Mouse (Mus musculus): ENCODE measurements around the gene Tnfrsf13b.
"Not testable (repeated sequence)": the region's sequence is repeated elsewhere in the genome, so short reads cannot be mapped to it uniquely, and the experiment has no call there.

Gene Tnfrsf13b

GRCm38 (mm10) chr11:61127421-61128055, 983 bp downstream of the Tnfrsf13b start:
- in situ Hi-C loops (cut with MboI, MseI), result no loop called here

- in situ Hi-C loops (cut with MboI, MseI), result no loop called here
Observed at GRCm38 (mm10) chr11:61129305-61129704, 2.8 kb downstream of the Tnfrsf13b start.

GRCm38 (mm10) chr11:61130646-61131045, 4.1 kb downstream of the Tnfrsf13b start:
- in situ Hi-C loops (cut with MboI, MseI), result not testable (repeated sequence)

- in situ Hi-C loops (cut with MboI, MseI), result no loop called here
Observed at GRCm38 (mm10) chr11:61132943-61133342, 6.4 kb downstream of the Tnfrsf13b start.

GRCm38 (mm10) chr11:61141693-61142092, 15.1 kb downstream of the Tnfrsf13b start:
- in situ Hi-C loops (cut with MboI, MseI), result loop anchor here (5.0 kb wide), 1 partner anchor 34 kb away; no protein-coding TSS in a partner anchor

- in situ Hi-C loops (cut with MboI, MseI), result loop anchor here (5.0 kb wide), 1 partner anchor 35 kb away; no protein-coding TSS in a partner anchor
Observed at GRCm38 (mm10) chr11:61142262-61142661, 15.7 kb downstream of the Tnfrsf13b start.

- in situ Hi-C loops (cut with MboI, MseI), result loop anchor here (5.0 kb wide), 1 partner anchor 36 kb away; no protein-coding TSS in a partner anchor
Observed at GRCm38 (mm10) chr11:61142941-61143530, 16.5 kb downstream of the Tnfrsf13b start.

GRCm38 (mm10) chr11:61143564-61144469, 17.3 kb downstream of the Tnfrsf13b start:
- in situ Hi-C loops (cut with MboI, MseI), result loop anchor here (5.0 kb wide), 1 partner anchor 37 kb away; no protein-coding TSS in a partner anchor

GRCm38 (mm10) chr11:61145551-61145950, 19.0 kb downstream of the Tnfrsf13b start:
- in situ Hi-C loops (cut with MboI, MseI), result no loop called here

GRCm38 (mm10) chr11:61146645-61147299, 20.2 kb downstream of the Tnfrsf13b start:
- in situ Hi-C loops (cut with MboI, MseI), result no loop called here

GRCm38 (mm10) chr11:61147300-61147683, 20.7 kb downstream of the Tnfrsf13b start:
- in situ Hi-C loops (cut with MboI, MseI), result no loop called here

GRCm38 (mm10) chr11:61150233-61151001, 23.9 kb downstream of the Tnfrsf13b start:
- in situ Hi-C loops (cut with MboI, MseI), result no loop called here

GRCm38 (mm10) chr11:61155727-61156126, 29.2 kb downstream of the Tnfrsf13b start:
- in situ Hi-C loops (cut with MboI, MseI), result no loop called here

- in situ Hi-C loops (cut with MboI, MseI), result no loop called here
Observed at GRCm38 (mm10) chr11:61158141-61158540, 31.6 kb downstream of the Tnfrsf13b start.

- in situ Hi-C loops (cut with MboI, MseI), result no loop called here
Observed at GRCm38 (mm10) chr11:61159796-61160732, 33.5 kb downstream of the Tnfrsf13b start.

GRCm38 (mm10) chr11:61161121-61161520, 34.6 kb downstream of the Tnfrsf13b start:
- in situ Hi-C loops (cut with MboI, MseI), result no loop called here

- in situ Hi-C loops (cut with MboI, MseI), result no loop called here
Observed at GRCm38 (mm10) chr11:61162776-61163175, 36.2 kb downstream of the Tnfrsf13b start.

- in situ Hi-C loops (cut with MboI, MseI), result no loop called here
Observed at GRCm38 (mm10) chr11:61163341-61163740, 36.8 kb downstream of the Tnfrsf13b start.

- in situ Hi-C loops (cut with MboI, MseI), result no loop called here
Observed at GRCm38 (mm10) chr11:61164366-61164765, 37.8 kb downstream of the Tnfrsf13b start.

- in situ Hi-C loops (cut with MboI, MseI), result no loop called here
Observed at GRCm38 (mm10) chr11:61164881-61165280, 38.3 kb downstream of the Tnfrsf13b start.

Measured in T-helper 2 cell (primary cell).